Mouse (Mus musculus): ENCODE measurements at regions not wholly inside any gene's neighbourhood (a gene's known extent, or its start where the extent isn't known, plus 50 kb on each side); places are given as distances from the start of the nearest gene placed in this dataset.

DNA sequence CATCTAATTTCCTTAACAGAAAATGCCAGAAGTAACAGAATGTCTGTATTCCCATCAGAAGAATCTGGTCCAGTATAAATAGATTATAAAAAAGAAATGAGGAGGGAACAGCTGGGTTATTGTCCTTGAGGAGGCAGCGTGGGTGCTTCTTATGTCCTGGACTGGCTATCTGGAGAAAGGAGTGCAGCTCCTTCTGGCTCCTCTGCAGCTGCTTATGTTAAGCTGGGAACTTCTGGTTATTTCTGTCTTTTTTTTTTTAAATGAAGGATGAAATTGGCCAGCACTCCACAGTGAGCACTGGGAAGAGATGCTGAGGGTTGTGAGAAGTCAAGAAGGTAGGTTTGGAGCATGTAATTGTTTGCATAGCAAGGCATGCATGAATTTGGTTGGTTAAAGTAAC is 441.5 kb downstream of the Ebf1 start:
- DNase-seq (ENCODE audit: low spot score) = no peak

DNA sequence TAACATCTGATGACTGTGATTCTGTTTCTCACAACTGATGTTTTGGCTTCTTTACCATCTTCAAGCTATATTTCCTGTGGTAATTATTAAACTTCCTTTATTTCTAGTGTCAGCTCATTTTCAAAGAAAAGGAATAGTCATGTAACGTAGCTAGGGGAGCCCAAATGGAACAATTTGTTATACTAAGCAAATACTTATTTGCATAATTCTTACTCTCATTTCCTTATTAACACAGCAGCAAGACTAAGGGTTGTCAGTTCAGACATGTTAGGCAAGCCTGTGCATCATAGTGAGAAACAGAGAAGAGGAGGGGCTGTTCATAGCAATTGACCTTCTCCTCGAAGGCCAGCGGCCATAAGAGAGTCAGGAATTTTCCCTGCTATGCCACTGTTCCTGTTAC is 449.5 kb downstream of the Ebf1 start:
- DNase-seq (ENCODE audit: low spot score) = no peak

DNA sequence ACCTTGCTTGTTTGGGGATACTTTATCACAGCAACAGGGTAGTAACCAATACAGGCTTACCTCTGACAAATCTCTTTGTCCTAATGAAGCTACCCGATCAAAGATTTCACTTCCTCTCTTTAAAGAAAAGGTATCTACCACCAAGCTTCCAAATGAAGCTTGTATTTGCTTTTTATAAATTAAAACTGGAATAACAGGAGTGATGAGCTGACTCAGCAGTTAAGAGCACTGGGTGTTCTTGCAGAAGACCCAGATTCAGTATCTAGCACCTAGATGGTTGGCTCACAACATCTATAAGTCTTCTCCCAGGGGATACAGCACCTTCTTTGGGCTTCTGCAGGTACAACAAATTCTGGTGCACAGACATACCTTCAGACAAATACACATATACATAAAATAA is 453.2 kb downstream of the Ebf1 start:
- no peak for DNase-seq (ENCODE audit: low spot score)

DNA sequence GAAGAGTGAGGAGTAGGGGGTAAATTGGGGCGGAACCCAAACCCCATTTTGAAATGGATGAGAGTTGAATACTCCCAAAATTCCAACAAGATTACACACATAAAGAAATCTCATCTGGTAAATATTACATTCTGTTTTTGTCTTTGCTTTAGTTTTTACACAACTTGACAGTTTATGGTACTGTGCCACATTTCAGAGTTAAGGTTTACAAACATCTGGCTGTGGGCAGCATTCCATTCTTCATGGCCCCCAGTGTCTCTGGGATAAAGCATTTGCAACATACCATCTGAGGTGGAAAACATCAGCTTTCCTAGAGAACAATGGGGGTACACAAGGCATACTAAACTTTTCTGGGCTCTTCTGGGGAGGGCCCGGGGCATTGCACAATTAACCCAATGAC is 454.1 kb downstream of the Ebf1 start:
- no peak for DNase-seq (ENCODE audit: low spot score)

DNA sequence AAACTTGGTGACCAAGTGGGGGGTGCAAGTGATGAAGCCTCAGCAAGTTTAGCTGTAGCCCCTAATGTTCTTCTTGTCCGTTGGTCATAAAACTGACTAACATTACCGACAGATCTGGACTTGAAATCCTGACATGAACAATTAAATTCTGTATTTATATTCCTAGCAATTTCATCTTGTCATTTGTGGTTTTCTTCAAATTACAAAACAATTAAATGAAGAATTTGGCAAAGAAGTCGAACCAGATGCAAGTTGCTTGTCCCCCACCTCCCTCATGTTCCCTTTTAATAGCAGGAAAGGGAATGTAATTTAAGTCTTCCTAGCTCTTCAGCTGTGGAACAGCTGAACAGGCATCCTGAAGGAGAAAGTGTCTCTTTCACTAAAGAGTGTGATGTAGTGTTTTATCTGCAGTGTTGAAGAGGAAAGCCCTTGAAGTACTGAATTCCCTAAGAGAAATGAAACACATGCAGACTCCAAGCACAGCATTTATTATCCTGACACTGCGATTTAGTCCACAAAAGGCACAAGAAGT is 467.5 kb downstream of the Ebf1 start:
- no peak for DNase-seq (ENCODE audit: low spot score)

DNA sequence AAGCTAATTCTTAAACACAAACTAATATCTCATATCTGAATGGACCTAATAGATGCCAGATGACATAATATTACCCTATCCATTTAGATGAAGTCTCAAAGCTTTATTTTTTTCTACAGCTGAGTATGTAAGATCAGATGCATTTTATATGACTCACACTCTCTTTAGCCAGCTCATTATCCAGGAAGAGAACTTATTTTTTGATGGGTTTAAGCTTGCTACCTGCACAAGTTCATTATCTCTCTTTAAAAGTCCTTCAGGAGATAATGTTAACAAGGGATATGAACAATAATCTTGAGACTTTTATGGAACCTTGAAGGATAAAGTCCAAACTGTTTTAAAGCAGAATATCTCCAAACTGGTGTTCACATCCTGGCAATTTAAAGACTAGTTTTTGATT is 468.0 kb downstream of the Ebf1 start:
- DNase-seq (ENCODE audit: low spot score) = no peak

DNA sequence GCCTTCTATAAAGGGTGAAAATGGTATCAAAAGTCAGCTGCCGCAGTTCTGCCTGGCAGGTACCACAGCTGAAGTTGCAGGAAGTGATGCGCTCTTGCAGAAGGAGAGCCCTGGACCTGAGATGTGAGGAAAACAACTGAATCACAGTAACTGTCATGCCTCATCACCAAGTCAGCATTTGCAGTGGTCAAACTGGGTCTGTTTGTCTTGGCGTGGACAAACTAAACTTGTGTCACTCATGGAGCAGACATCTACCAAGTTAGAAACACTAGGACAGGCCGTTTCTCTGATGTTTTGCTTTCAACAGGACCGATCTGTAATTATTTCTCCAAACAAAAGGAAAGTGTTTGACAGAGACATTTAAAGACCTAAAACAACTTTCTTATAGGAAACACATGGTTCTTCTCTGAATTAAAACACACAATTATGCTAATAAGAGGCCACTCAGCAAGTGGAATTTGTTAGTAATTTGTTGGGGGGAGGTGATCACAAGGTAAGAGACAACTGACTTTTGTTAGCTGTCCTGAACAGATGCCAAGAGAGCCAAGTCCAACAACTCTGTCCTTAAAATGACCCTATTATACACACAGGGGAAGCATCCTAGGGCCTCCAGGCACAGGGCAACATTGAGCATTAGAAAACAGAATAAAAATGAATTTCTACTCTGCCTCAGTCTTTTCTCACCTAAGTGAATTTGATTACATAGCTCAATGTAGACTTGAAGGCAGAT is 470.2 kb downstream of the Ebf1 start:
- DNase-seq (ENCODE audit: low spot score) = no peak

DNA sequence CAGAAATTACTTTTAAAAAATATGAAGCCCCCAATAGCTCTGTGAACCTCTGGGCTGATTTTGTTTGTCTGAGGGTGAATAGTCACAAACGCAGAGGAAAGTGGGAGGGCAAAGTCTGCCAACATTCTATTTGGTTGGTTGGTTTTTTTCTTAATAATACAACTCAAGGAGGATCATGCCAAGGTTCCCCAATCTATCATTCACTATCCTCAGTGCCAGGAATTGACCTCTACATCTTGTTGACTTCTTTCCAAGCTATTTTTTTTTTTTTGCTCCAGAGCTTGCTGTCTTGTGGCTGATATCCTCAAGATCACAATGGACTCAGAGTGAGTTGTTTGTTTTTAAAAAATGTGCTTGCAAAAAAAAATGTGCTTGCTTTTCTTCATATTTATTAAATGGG is 471.2 kb downstream of the Ebf1 start:
- DNase-seq (ENCODE audit: low spot score) = no peak

DNA sequence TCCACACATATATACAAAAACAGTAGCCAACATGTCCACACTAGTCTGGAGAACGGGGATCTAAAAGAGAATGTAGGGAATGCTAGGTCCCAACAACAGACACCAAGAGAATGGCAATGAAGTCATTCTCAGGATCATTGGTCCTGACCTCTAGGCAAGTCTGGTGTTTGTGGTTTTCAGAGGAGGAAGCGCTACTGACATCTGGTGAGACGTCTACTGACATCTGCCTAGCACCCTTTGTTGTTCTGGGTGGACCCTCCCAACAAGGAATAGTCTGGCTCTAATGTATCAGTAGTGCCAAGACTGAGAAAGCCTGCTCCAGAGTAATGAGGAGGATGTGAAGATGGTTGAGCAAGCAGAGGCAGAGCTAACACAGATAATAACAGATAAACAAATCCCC is 472.4 kb downstream of the Ebf1 start:
- no peak for DNase-seq (ENCODE audit: low spot score)

DNA sequence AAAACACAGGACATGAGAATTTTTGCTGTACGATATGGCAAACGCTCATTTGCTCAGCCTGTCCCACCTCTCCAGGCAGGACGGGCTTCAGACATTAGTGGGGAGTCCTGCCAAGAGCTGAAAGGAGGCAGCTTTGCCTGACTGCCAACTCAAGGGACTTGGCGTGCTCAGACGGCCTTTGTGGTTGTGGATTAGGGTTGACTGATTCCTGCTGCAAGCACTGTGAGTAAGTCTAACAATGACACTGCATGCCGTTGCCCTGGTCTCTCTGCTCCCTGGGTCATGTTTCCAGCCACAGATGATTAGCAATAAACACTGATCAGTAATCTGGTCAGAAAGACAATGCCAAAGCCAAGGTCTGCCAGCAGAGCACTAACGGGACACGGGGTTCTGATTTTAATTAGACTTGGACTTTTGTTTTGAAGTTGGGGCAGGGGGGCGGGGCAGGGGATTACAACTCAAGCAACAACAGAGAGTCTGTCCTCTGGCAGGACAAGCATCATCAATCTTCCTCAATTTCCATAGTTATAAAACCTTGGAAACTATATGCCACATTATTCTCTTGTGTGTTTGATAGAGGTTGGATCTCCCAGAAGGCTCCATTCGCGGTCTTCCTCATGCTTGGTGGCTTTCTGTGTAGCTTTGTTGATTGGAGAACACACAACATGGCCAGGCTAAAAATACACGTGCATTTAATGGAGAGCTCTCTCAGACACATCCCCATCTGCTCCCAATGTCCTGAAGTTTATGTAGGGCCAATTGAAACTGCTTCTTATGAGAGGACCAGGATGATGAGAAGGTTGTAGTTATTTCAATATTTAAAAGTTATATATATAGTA is 486.6 kb downstream of the Ebf1 start:
- no peak for DNase-seq (ENCODE audit: low spot score)

DNA sequence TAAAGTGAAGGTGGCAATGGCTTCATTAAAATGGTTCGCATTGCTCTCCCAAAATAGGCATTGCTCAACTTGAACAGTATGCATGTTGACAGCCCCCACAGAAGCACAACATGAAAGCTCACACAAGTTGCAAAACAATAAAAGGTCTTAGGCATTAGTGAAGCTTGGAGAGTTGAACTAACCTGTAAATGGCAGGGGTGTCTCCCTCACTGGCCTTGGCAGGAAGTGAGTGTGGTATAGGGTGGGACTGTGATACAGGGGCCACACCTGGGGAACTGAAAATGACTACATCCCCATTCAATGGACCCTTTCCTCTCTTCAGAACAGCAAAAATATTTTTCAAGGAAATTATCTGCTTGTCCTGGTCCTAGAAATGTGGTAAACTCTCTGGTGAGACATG is 499.6 kb downstream of the Ebf1 start:
- no peak for DNase-seq (ENCODE audit: low spot score)

DNA sequence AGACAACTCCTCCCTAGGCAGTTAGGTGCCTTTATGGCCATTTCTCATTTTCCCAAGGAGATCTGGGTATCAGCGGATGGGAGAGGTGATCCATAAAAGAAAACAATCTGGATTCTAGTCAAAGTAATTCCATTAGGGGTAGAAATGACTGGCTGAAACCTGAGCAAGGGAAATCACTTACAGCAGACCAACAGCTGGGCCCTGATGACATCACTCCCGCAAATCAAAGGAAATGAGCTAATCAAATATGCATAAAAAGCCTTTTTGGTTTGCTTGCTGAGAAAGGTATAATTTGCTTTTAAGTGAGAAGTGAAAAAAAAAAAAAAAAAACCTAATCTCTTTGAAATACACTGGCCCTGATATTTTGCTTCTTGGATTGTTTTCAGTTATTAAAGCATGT is 506.2 kb downstream of the Ebf1 start:
- DNase-seq (ENCODE audit: low spot score) = no peak

DNA sequence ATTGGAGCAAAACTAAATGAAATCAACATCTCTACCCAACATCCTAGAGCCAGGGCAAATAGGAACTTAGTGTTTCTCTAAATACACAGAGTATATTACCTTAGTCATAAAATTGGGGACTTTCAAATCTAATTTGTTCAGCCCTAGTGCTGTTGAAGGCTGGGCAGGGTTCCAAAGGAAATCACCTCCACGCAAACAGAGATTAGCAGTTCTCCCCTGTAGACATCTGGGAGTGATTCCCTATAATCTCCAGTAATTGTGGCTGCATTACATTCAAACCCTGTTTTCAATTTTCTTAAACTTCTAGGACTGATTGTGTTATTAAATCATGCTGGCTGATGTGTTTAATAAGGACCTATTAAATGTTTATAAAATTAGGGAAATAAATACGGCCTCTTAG is 519.7 kb downstream of the Ebf1 start:
- no peak for DNase-seq (ENCODE audit: low spot score)

DNA sequence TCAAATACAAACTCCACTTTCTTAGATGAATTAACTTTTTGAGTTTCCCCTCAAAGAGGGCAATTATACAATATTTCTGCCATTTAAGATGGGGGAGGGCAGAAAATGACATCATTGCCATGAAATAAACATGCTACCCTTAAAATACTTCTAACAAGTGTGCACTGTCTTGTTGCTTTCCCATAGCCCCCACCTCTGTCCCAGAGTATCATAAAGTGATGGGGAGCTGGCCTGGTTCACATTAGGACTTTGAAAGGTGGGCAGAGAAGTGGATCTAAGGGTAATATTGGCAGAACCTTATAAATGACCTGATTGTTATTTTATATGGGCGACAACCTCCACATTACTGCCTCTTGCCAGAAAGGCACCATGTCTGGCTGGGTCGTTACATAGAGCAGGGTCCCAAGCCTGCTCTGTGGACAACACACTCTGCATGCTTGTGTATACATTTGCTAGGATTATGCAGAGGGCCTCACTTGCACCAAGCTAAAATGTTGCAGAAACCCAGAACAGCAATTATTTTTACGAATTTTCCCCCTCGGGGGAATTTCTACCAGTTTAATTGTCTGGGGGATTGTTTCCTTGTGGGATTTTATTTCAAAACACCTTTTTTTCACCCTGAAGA is 521.3 kb downstream of the Ebf1 start:
- DNase-seq (ENCODE audit: low spot score) = no peak

DNA sequence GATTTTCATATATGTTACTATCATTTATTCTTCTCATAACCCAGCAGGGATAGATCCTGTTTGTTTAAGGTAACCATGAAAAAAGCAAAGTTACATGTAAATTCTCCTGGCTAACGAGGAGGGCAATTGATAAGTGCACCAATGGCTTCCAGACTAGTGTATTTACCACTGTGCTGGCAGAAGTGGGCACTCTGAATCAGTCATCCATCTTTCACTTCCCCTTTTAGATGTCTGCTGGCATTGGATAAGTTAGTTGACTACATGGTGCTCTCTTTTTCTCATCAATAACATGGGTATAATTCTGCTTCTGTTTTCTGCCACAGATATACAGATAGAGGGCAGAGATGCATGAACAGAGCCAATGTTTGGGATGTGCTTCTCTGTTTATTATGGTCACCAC is 523.4 kb downstream of the Ebf1 start:
- DNase-seq (ENCODE audit: low spot score) = no peak

DNA sequence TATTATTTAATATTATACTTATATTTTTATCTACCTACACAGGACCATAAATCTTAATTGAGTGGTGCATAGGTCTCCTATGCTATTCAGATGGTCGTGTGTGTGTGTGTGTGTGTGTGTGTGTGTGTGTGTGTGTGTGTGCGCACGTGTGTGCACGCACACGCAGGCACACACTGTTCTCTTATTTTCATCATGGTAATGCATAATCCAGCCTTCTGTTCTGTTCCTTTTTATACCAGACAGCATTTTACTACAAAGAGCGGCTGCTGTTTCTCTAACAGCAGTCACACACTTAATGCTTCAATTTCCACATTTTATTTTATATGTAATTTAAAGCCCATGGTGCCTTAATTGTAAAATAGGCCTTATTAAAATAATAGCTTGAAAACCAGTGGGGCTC is 537.0 kb downstream of the Ebf1 start:
- DNase-seq (ENCODE audit: low spot score) = no peak

DNA sequence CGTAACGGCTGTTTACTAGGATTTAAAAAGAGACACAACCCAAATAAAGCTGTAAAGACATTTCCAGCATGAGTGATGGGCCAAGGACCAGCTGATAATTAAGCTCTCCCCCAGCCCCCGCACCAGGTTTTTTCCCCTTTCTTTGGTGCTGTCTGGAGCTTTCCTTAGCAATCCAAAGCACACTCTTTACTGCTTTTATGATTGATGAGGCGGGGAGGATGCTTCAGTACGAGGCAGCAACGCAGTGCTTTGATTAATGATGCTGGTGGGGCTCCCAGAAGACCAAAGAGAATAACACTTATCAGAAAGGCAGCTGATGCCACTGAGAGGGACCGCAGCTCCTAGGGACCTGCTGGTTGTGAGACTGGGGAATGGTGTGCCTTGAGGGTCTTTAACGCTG is 537.4 kb downstream of the Ebf1 start:
- no peak for DNase-seq (ENCODE audit: low spot score)

DNA sequence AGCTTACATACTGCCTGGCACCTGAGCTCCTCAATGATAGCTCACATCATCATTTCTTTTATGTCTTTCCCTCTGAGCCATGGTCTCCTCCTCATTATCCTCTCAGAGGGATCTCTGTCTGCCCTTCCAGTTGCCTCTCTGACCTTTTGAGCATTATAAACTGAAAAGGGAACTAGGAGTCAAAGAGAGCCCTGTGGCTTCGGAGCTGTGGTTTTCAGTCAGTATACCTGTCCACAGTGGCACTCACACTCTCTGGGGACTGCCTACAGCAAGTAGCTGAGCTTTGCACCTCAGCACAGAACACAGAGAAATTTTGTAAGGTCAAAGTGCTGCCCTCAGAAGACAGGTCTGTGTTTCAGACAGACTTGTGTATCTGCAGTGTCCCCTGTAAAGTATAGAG is 538.7 kb downstream of the Ebf1 start:
- no peak for DNase-seq (ENCODE audit: low spot score)

DNA sequence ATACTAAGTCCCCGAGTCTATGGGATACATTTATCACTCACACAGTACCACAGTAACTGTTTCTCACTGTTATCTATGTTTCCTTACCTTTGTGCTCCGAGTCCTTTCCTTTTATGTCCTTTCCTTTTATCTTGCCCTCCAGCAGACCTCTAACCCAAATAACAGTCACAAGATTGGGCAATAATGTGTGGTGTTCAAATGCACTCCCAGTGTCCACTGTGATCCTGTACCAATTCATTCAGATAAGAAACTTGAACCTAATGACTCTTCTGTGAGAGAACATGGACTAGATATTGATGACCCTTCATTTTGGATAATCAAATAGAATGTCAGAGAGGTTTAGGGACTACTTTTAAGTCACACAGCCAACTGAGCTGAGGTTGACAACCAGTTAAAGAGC is 541.2 kb downstream of the Ebf1 start:
- no peak for DNase-seq (ENCODE audit: low spot score)

DNA sequence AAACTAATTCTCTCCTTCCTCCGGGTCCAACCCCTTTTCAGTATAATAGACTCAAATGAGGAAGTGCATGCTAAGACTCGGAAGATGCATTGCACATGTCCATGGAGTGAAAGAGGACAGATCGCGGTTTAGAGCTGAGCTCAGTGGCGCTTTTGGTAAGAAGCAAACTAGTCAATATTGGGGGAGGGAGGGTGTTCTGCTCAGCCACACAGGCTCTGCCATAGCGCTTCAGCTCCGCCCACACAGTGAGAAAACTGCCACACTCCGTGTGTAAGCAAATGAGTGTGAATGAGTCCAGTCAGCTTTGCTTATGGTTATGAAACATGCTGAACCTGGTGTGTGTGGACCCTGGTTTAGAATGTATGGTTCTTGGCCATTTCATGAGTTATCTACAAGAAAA is 543.8 kb downstream of the Ebf1 start:
- DNase-seq (ENCODE audit: low spot score) = no peak

DNA sequence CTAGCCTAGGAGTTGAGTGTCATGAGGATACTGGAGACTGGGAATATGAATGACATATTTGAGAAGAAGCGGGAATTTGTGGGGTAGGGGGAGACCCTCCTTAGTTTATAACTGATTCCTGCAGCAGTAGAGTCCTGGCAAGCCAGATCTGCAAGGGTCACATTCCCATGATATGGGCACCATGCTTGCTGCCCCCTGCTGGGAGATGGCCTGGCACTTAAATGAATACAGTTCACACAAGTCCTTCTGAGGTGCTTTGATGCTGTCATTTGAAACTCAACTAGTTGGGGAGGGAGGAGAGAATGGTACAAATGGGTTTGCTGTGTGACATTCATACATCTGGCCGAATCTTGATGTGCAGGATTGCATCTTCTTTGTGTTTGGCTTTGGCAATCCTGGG is 556.4 kb downstream of the Ebf1 start:
- DNase-seq (ENCODE audit: low spot score) = no peak

DNA sequence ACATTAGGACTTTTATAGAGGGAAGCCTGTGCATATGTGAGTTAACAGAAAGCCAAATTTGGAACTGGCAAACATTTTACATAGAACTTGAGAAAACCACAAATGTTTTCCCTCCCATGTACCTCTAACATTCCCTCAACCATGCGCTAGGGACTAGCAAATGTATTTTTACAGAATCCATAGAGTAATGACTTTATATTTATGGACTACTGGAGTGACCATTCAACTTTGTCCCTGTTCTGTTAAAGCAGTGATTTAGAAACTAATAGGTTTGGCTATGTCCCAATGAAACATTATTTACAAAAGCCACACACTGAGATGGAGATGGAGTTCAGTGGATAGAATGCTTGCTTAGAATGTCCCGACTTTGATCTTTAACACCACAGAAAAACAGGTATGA is 557.0 kb downstream of the Ebf1 start:
- no peak for DNase-seq (ENCODE audit: low spot score)

Measured in layer of hippocampus, adult 9-10 months (tissue).